Mouse (Mus musculus): ENCODE results near the gene Cox6b2. TPM values are rescaled to one million over a fixed set of nuclear protein-coding genes. Genes with fewer than 3 reads are reported as not detected.
"Not testable (repeated sequence)": the region's sequence is repeated elsewhere in the genome, so short reads cannot be mapped to it uniquely, and the experiment has no call there.

Gene Cox6b2
- polyA plus RNA-seq (2014; fragmentation: Nextera tagmentation; extraction: Ambion mirVana): 23.0 and 27.0 TPM in 2 replicates

DNA sequence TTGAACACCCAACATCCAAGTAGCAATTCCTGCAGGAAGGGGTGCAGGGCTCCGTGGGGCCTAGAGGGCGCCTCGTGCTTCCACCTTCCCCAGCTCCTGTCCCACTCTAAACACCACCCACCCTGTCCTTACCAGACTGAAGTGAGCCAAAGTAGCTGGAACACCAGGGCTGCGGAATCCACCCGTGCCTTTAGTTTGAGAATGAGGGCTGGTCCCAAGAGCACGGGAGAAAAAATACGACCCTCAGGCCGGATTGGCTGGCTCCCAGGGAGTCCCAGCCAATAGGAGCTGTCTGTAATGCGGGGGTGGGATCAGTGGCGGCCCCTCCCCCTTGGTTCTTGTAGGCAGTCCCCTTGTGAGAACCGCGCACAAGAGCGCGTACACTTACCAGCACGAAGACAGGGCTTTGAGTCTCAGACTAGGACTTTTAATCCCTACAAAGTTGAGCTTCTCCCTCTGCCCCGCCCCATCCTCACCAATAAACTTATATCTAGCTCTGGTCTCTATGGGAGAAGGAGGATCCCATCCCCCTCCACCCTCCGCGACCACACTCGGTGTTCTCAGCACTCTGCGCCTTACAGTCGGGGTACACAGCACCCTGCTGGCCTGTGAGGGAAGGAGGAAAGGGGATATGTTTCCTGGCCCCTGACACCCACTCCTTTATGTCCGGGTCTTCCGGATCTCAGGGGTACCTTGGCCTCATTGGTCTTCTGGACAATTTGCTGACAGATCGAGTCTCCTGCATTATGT lies at the start of gene Cox6b2:
Gene Cox6b2 (minus strand): TSS at position 274 of the 750 bp plus-strand sequence.
- peak within 1 kb of the TSS; percentile 39 for H3K4me2 ChIP-seq (ENCODE audit: low read depth)
- H3K36me3 ChIP-seq (ENCODE audit: control insufficient read depth, insufficient read depth, low read length): no peaks in the 10 kb centered on the region; the same call in 1 of the 2 replicates
- peak; percentile 89 for DNase-seq (ENCODE audit: low spot score)
- peak within 1 kb of the TSS; percentile 31 for H3K4me3 ChIP-seq (ENCODE audit: low read depth, low read length)
- WGBS: 2% methylated on average over 24 of the region's 24 CpGs
- H3K27me3 ChIP-seq (ENCODE audit: control insufficient read depth, insufficient read depth, low read length): no peaks in the 10 kb centered on the region
- H3K9me3 ChIP-seq (ENCODE audit: control insufficient read depth, low read length): no peaks in the 10 kb centered on the region
- peak within 1 kb of the TSS; percentile 35; the same call in 1 of the 2 replicates for H3K9ac ChIP-seq (ENCODE audit: low read length)
- no peak within 1 kb of the TSS for H3K27ac ChIP-seq (ENCODE audit: low read depth, low read length)
- peak; percentile 95 for ATAC-seq (ENCODE audit: insufficient read depth, low FRiP score, low TSS enrichment)
- H3K4me1 ChIP-seq (ENCODE audit: control insufficient read depth, insufficient read depth, low read length): peaks cover 7% of the 10 kb centered on the region

DNA sequence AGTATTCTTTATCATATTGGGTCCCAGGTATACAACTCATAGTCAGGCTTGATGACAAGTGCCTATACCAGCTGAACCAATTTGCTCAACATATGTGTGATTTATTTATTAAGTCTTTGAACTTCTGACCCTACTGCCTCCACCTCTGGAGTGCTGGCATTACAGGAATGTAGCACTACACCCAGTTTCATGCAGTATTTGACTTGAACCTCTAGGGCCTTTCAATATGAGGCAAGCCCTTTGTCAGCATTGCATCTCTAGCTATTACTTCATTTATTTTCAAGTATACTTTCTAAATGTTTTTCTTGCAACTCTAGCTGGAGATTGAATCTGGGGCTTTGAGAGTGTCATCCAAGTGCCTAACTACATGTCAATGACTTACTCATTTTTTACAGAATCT lies 49.4 kb upstream of the Cox6b2 start:
- Histone ChIP-seq H3K36me3 (ENCODE audit: control insufficient read depth, insufficient read depth, low read length) (peaks cover 12% of the 10 kb centered on the region), H3K27ac (ENCODE audit: low read depth, low read length) (no peak overlapping the region), H3K27me3 (ENCODE audit: control insufficient read depth, insufficient read depth, low read length) (no peaks in the 10 kb centered on the region), H3K9ac (ENCODE audit: low read length) (no peak overlapping the region), H3K4me1 (ENCODE audit: control insufficient read depth, insufficient read depth, low read length) (no peaks in the 10 kb centered on the region), H3K4me3 (ENCODE audit: low read depth, low read length) (no peak overlapping the region), H3K4me2 (ENCODE audit: low read depth) (no peak overlapping the region), H3K9me3 (ENCODE audit: control insufficient read depth, low read length) (no peaks in the 10 kb centered on the region)
- no peak for DNase-seq (ENCODE audit: low spot score)
- no peak for ATAC-seq (ENCODE audit: insufficient read depth, low FRiP score, low TSS enrichment)

DNA sequence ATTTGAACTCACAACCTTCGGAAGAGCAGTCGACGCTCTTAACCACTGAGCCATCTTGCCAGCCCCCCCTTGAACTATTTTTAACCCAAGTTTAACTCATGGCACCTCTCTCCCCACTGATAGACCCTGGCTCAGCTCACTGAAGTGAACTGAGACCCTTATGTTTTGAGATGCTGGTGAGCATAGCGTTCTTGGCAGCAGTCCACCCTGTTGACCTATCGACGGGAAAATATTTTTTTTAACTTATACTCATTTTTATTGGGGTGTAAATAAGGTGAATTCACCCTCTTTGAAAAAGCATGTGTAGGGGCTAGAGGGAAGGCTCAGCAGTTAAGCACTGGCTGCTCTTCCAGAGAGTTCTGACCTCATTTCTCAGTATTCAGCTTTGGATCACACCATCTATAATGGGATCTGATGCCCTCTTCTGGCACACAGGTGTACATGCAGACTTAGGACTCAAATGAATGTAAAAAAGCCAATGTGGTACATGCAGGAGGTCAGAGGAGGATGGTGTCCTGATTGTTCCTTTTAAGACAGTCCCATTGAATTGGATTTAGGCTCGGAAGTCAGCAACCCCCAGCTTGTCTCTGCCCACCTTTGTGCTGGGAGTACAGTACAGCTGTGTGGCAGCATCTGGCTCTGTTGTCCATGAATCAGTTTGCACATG lies 43.0 kb upstream of the Cox6b2 start:
- Histone ChIP-seq H3K4me2 (ENCODE audit: low read depth) (no peak overlapping the region), H3K27me3 (ENCODE audit: control insufficient read depth, insufficient read depth, low read length) (no peaks in the 10 kb centered on the region), H3K9me3 (ENCODE audit: control insufficient read depth, low read length) (no peaks in the 10 kb centered on the region), H3K36me3 (ENCODE audit: control insufficient read depth, insufficient read depth, low read length) (peaks cover 16% of the 10 kb centered on the region), H3K4me1 (ENCODE audit: control insufficient read depth, insufficient read depth, low read length) (peaks cover 9% of the 10 kb centered on the region), H3K9ac (ENCODE audit: low read length) (no peak overlapping the region), H3K27ac (ENCODE audit: low read depth, low read length) (no peak overlapping the region), H3K4me3 (ENCODE audit: low read depth, low read length) (no peak overlapping the region)
- ATAC-seq (ENCODE audit: insufficient read depth, low FRiP score, low TSS enrichment) (no peak), DNase-seq (ENCODE audit: low spot score) (peak; percentile 39)
- WGBS: 73% methylated on average over 7 of the region's 7 CpGs

DNA sequence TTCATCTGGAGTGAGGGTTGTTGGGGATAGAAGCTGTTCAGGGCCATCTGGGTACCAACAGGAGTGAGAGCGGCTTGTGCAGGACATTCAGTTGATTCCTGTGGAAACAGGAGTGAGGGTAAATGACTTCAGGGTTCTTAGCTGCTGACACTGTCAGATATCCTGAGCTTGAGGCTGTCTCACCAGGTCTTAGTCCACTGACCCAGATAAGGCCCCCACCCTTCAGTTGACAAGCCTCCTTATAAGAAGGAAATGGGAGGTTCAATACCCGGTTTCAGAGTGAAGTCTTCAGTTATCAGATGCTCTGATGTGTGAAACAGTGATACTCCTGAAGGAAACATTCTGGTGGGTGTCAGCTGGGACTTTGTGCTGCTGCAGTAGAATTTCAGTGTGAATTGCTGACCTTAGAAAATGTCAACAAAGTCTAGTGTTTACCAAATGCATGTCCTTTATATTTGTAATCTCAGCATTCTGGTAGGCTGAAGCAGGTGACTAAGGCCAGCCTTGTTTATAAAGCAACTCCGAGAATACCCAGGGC lies 41.8 kb upstream of the Cox6b2 start:
- WGBS: 90% methylated on average over 3 of the region's 3 CpGs

DNA sequence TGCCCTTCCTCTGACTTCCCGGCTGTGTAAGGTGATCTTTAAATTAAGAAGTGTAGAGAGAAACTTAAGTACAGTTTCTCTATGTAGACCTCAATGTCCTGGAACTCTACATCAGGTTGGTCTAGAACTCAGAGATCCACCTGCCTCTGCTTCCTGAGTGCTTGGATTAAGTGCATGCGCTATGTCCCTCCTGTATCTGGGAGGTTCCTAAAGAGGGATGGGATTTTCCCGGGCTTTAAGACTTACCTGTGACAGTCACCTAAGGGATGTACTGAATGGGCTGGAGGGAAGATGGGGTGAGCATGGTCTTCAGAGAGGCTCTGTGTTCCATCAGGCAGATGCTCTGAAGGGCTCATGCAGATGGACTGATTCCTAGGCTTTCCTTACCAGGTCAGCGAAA lies 40.8 kb upstream of the Cox6b2 start:
- DNase-seq (ENCODE audit: low spot score): no peak
- peak overlapping the region; percentile 86 for H3K9ac ChIP-seq (ENCODE audit: low read length)
- no peak overlapping the region; the same call in 1 of the 2 replicates for H3K27ac ChIP-seq (ENCODE audit: low read depth, low read length)
- H3K4me1 ChIP-seq (ENCODE audit: control insufficient read depth, insufficient read depth, low read length): peaks cover 11% of the 10 kb centered on the region
- ATAC-seq (ENCODE audit: insufficient read depth, low FRiP score, low TSS enrichment): no peak
- H3K36me3 ChIP-seq (ENCODE audit: control insufficient read depth, insufficient read depth, low read length): peaks cover 16% of the 10 kb centered on the region
- no peaks in the 10 kb centered on the region for H3K9me3 ChIP-seq (ENCODE audit: control insufficient read depth, low read length)
- 0 out of 2 replicates have a peak, but pooled peaks cover 7% of the 10 kb centered on the region for H3K27me3 ChIP-seq (ENCODE audit: control insufficient read depth, insufficient read depth, low read length)
- H3K4me3 ChIP-seq (ENCODE audit: low read depth, low read length): peak overlapping the region; percentile 89
- 41% methylated on average over 4 of the region's 4 CpGs for WGBS
- H3K4me2 ChIP-seq (ENCODE audit: low read depth): peak overlapping the region; percentile 82

More for the DNA sequence above, 41.8 kb upstream of the Cox6b2 start:
- DNase-seq (ENCODE audit: low spot score) (no peak), ATAC-seq (ENCODE audit: insufficient read depth, low FRiP score, low TSS enrichment) (no peak)
- H3K4me3 ChIP-seq (ENCODE audit: low read depth, low read length): 0 out of 2 replicates have a peak overlapping the region, but pooled peaks have one; percentile 8
- no peaks in the 10 kb centered on the region for H3K9me3 ChIP-seq (ENCODE audit: control insufficient read depth, low read length)
- H3K4me2 ChIP-seq (ENCODE audit: low read depth): no peak overlapping the region
- H3K36me3 ChIP-seq (ENCODE audit: control insufficient read depth, insufficient read depth, low read length): peaks cover 16% of the 10 kb centered on the region
- 0 out of 2 replicates have a peak, but pooled peaks cover 2% of the 10 kb centered on the region for H3K27me3 ChIP-seq (ENCODE audit: control insufficient read depth, insufficient read depth, low read length)
- no peak overlapping the region for H3K9ac ChIP-seq (ENCODE audit: low read length)
- H3K4me1 ChIP-seq (ENCODE audit: control insufficient read depth, insufficient read depth, low read length): peaks cover 9% of the 10 kb centered on the region
- no peak overlapping the region for H3K27ac ChIP-seq (ENCODE audit: low read depth, low read length)

DNA sequence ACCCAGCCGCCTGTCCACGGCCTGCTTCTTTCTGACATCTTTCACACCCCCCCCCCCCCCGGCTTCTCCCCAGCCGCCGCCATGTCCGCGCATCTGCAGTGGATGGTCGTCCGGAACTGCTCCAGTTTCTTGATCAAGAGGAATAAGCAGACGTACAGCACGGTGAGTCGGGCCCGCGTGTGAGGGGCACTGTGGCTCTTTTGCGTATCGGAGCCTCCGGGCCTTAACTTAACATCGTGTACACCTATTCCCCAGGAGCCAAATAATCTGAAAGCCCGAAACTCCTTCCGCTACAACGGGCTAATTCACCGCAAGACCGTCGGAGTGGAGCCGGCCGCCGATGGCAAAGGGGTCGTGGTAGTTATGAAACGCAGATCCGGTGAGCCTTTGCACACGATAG lies 40.4 kb upstream of the Cox6b2 start:
- Histone ChIP-seq H3K4me1 (ENCODE audit: control insufficient read depth, insufficient read depth, low read length) (peaks cover 11% of the 10 kb centered on the region), H3K27ac (ENCODE audit: low read depth, low read length) (peak overlapping the region; percentile 75), H3K4me3 (ENCODE audit: low read depth, low read length) (peak overlapping the region; percentile 89), H3K36me3 (ENCODE audit: control insufficient read depth, insufficient read depth, low read length) (peaks cover 16% of the 10 kb centered on the region), H3K9ac (ENCODE audit: low read length) (peak overlapping the region; percentile 86), H3K4me2 (ENCODE audit: low read depth) (peak overlapping the region; percentile 82)
- WGBS: 1% methylated on average over 31 of the region's 31 CpGs
- not testable (repeated sequence) for DNase-seq (ENCODE audit: low spot score); H3K9me3 ChIP-seq (ENCODE audit: control insufficient read depth, low read length); H3K27me3 ChIP-seq (ENCODE audit: control insufficient read depth, insufficient read depth, low read length); ATAC-seq (ENCODE audit: insufficient read depth, low FRiP score, low TSS enrichment)

DNA sequence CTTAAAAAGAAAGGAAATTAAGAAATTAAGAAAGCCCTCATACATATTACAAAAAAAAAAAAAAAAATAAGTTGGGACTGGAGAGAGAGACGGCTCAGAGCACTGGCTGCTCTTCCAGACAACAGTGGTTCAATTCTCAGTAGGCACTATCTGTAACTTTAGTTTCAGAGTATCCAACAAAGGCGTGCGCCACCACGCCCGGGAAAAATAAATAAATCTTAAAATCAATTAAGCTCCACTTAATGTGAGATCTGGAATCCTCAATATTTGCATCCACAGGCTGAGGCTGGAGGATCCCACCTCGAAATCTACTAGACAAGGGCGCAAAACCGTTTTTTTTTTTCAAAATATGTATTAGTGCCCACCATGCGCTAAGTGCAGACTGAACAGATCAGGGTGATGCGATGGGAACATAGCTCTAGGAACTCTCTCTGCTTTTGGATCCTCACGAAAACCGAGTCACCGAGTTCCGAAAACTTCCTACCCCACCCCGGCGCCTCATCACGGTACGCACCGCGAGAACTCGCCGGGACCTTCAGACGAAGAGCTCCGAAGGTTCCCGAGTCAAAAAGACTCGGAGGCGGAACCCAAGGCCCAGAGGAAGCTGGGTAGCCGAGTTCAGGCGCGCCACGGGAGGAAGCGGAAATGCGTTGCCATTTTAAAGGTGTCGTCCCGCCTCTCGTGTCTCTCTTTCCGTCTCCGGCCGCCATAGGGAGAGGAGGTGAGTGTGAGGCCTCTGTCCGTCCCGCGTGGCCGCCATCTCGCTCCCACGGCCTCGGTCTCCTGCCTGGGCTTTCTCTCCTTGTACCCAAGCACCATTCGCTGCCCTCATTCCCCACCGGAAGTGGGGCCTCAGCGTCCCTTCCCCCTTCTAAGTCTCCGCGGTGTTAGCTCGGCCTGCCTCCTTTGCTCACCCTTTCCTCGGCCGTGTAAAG lies 39.7 kb upstream of the Cox6b2 start, which contains the start of gene Rpl28:
Gene Rpl28 (plus strand): TSS at position 597 of the 935 bp plus-strand sequence.
- ATAC-seq (ENCODE audit: insufficient read depth, low FRiP score, low TSS enrichment) (peak; percentile 87), DNase-seq (ENCODE audit: low spot score) (peak; percentile 95)
- Histone ChIP-seq H3K9me3 (ENCODE audit: control insufficient read depth, low read length) (no peaks in the 10 kb centered on the region), H3K27ac (ENCODE audit: low read depth, low read length) (peak within 1 kb of the TSS; percentile 78), H3K4me2 (ENCODE audit: low read depth) (peak within 1 kb of the TSS; percentile 82), H3K4me1 (ENCODE audit: control insufficient read depth, insufficient read depth, low read length) (peaks cover 11% of the 10 kb centered on the region), H3K4me3 (ENCODE audit: low read depth, low read length) (peak within 1 kb of the TSS; percentile 89), H3K27me3 (ENCODE audit: control insufficient read depth, insufficient read depth, low read length) (0 out of 2 replicates have a peak, but pooled peaks cover 9% of the 10 kb centered on the region), H3K9ac (ENCODE audit: low read length) (peak within 1 kb of the TSS; percentile 86), H3K36me3 (ENCODE audit: control insufficient read depth, insufficient read depth, low read length) (peaks cover 14% of the 10 kb centered on the region)
- 3% methylated on average over 54 of the region's 54 CpGs for WGBS
